Mouse (Mus musculus) kidney, postnatal 14 days (tissue): ENCODE measurements around the gene Stxbp5.

Experiments used
- DNase-seq: peaks from one replicate; pipeline ENCODE4 v3.0.0; 2022; ENCODE audit warnings: mixed read lengths

Gene Stxbp5

GRCm38 (mm10) chr10:9856792-9857191, 44.1 kb downstream of the Stxbp5 start:
- DNase-seq: no peak

DNA sequence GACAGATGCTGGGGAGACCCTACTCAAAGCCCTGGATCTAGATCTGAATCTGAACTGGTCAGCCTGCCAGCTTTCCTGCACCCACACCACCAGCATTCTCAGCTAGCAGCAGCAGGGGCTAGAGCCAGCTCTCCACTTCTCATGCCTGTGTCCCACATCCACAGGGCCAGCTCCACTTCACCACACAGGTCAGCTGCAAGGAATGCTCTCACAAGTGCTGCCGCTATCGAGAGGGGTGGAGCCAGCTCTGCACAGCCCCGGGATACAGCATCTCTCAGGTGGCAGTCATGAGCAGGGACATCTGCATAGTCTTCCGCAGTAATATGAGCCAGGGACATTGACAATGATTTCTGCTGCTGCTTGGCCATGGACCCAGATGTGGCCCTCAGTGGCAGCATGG, 54.5 kb downstream of the Stxbp5 start:
- no peak for DNase-seq

- no peak for DNase-seq
Observed at GRCm38 (mm10) chr10:9839408-9839807, 61.5 kb downstream of the Stxbp5 start.

DNA sequence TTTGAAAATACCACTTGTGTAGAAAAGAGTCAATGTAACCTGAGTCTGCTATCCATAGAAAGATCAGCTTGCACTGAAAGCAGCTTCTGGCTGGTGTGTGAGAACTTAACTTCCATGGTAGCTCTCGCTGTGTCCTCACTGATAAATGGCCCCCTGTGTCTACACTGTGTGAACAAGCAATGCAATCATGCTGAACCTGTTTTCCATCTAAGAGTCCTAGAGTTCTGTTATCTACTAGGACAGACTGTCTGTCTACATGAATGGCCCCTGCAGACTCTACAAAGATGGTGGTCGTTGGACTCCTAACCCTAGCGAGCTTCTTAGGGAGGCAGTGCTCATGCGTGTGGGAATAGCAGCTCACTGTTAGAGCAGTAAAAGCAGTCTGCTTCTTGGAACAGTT, 65.9 kb downstream of the Stxbp5 start:
- DNase-seq: no peak

- no peak for DNase-seq
Observed at GRCm38 (mm10) chr10:9832937-9833336, 67.9 kb downstream of the Stxbp5 start.

GRCm38 (mm10) chr10:9829744-9830143, 71.1 kb downstream of the Stxbp5 start:
- no peak for DNase-seq

DNA sequence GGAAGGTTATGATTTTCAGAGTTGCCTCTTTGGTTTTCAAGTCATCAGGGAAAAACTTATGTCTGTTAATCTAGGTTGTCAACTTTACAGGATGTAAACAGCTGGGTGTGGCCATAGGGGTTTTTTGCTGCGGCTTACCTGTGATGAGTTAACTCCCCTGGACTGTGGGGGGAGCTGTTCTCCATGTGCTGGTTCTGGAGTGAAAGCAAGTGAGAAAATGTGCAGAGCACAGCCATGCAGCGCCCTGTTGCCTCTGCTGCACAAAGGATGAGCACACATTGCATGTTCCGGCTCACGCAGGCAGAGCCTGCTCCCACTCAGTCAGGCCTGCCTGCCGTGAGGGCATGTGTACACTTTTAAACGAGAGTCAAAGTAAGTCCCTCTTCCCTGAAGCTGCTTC, 79.6 kb downstream of the Stxbp5 start:
- peak; percentile 12 for DNase-seq

DNA sequence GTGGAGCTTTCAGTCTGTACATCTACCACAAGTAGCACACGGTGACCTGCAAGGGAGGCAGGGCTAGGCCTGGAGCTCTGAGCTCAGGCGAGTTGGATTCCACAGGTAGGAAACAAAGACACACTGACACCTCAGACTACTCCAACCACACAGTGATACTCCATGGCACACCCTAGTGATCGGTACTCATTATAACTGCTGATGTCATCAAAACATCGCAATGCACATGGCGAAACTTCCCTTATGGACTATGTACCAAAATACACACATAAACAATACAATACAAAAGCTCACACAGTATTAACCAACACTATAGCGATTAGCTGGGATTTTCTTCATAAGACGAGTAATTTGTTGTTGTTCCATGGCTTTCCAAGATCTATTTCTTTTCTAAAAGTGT, 82.3 kb downstream of the Stxbp5 start:
- DNase-seq: no peak

- DNase-seq: no peak
Observed at GRCm38 (mm10) chr10:9813926-9814325, 87.0 kb downstream of the Stxbp5 start.

- peak; percentile 12 for DNase-seq
Observed at GRCm38 (mm10) chr10:9807596-9807995, 93.3 kb downstream of the Stxbp5 start.

DNA sequence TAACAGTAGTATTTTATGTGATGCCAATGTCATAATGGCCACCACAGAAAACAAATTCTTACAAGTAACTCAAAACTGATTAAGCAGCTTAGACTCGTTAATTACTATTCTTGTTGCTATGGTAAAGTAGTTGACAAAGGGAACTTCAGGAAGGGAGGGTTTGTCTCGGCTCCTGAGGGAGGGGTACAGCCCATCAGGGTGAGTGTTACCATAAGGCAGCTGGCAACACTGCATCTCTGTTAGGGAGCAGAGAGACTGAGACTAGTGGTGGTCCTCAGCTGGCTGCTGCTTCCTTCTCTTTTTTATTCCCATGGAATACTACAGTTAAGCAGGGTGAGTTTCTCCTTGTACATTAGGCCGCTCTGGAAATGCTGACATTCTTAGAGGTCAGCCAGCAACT, 95.5 kb downstream of the Stxbp5 start:
- DNase-seq: no peak

- DNase-seq: no peak
Observed at GRCm38 (mm10) chr10:9803126-9803525, 97.8 kb downstream of the Stxbp5 start.

- DNase-seq: no peak
Observed at GRCm38 (mm10) chr10:9801571-9801970, 99.3 kb downstream of the Stxbp5 start.

- no peak for DNase-seq
Observed at GRCm38 (mm10) chr10:9799085-9799484, 101.8 kb downstream of the Stxbp5 start.

GRCm38 (mm10) chr10:9796429-9796828, 104.5 kb downstream of the Stxbp5 start:
- DNase-seq: no peak

DNA sequence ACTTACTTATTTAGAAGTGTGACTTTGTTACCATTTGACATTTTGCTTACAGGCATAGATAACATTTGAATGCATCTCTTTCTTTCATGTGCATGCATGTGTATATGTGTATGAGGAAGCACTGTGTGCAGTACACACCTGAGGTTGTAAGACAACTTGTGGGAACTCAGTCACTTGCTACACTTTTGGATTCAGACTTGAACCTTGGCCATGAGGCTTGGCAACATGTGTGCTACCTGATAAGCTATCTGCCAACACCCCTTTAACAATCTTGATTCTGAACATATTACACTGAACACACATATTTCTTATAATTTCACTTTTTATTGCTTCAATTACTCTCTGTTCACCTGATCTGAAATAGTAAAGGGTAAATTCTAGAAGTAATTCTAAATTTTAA, 106.5 kb downstream of the Stxbp5 start:
- no peak for DNase-seq

DNA sequence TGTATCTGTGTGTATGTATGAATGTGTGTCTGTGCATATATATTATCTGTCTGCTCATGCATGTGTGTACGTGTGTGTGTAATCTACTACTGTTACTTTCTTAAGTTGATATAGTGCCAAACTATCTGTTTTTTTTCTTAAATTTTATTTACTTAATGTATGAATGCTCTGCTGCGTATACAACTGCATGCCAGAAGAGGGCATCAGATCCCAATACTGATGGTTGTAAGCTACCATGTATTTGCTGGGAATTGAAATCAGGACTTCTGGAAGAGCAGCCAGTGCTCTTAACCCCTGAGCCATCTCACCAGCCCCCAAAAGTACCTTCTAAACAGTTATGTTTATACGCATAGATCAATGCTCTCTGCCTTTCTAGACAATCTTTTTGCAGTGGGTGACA, 109.9 kb downstream of the Stxbp5 start:
- no peak for DNase-seq

GRCm38 (mm10) chr10:9786461-9786860, 114.4 kb downstream of the Stxbp5 start:
- DNase-seq: no peak

GRCm38 (mm10) chr10:9785651-9786050, 115.2 kb downstream of the Stxbp5 start:
- no peak for DNase-seq

DNA sequence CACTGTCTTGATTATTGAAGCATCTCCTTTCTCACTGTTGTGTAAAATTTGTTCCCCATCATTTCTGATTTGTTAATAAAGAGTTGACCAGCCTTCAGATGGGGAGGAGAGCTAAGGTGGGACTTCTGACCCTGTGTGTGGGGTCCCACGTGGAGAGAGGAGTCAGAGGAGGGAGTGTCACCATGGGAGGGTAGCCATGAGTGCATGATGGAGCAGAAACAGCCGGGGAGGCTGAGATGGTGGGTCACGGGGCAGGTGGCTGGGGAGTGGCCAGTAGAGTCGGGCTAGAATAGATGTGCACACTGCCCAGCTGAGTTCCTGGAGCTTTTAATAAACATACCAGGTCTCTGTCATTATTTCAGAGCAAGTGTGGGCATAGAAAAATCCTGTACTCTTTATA, 121.0 kb downstream of the Stxbp5 start:
- no peak for DNase-seq

- DNase-seq: no peak
Observed at GRCm38 (mm10) chr10:9770261-9770660, 130.6 kb downstream of the Stxbp5 start.

- no peak for DNase-seq
Observed at GRCm38 (mm10) chr10:9763831-9764230, 137.0 kb downstream of the Stxbp5 start.

DNA sequence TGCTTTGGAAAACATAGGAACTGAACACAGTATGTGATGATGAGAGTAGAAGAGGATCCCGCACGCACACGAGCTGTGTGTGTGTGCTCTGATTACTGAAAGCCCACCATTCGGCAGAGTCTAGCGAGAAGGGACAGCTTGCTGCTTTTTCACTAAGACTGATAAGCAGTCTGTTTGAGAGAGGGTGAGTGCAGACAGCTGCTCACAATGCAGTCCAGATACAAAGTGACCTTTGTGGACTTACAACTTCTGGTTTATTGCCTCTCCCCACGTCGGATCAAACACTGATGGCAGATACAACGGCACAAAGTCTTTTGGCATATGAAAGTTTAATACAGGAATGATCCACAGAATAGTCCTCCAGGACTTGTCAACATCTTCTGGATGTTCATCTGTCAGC, 140.6 kb downstream of the Stxbp5 start:
- DNase-seq: no peak

- no peak for DNase-seq
Observed at GRCm38 (mm10) chr10:9756546-9756945, 144.3 kb downstream of the Stxbp5 start.

GRCm38 (mm10) chr10:9754893-9755541, 145.9 kb downstream of the Stxbp5 start:
- peak; percentile 73 for DNase-seq
